8 mouse cellular contexts compared by ENCODE assay signal in the genomic region with DNA sequence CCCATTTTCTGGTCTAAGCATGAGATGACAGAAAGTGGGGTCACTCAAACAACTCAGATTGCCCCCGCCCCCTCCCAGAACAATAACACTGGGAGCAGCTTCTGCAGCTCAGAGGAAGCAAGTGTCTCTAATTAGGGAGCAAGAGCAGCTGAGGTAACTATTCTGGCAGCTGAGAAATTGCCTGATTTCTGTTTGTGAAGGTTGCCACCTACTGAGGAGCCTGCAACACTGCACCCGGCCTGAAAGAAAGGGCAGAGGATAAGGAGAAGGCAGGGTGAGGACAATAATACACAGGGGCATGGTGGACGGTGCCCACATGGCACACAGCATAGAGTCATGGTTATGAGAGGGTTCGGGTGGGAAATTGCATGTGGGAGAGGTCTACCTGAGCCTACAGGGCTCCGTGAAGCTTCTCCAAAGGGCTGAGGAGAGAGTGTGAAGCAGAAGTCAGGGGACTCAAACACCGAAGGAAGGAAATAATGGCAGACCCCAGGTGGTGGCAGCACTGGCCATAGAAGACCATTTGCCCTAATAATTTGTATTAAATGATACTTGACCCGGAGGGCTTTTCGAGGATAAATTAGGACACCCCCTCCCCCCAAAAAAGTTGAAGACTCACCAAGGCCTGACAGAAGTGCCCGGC.
A peak's percentile ranks its signal among the peaks of the same experiment; 100 is the strongest.
DNase-seq lines count a peak whose midpoint lies in the region; ATAC-seq and TF ChIP-seq lines count a peak whose summit lies in the region.

No protein-coding gene starts in this region.

- H3K4me3 ChIP-seq in thymus, adult 2 months (ENCODE audit: control insufficient read depth, insufficient read depth, low read length) = no peak overlapping the region
- H3K4me3 ChIP-seq in intestine, embryonic 16.5 days (ENCODE audit: low read length) = no peak overlapping the region
- H3K4me3 ChIP-seq in midbrain, embryonic 12.5 days = no peak overlapping the region
- no peak overlapping the region for H3K4me3 ChIP-seq in stomach, embryonic 16.5 days (replicated peaks; ENCODE audit: low read length)

- no peak overlapping the region for H3K9ac ChIP-seq in intestine, embryonic 16.5 days (ENCODE audit: low read depth, low read length)
- no peak overlapping the region for H3K9ac ChIP-seq in midbrain, embryonic 12.5 days (replicated peaks)
- no peak overlapping the region for H3K9ac ChIP-seq in stomach, embryonic 16.5 days (ENCODE audit: low read length)

- 51% methylated on average over 9 of the region's 9 CpGs for WGBS in thymus, adult 2 months
- WGBS in intestine, embryonic 16.5 days = 39% methylated on average over 9 of the region's 9 CpGs
- WGBS in midbrain, embryonic 12.5 days = 43% methylated on average over 9 of the region's 9 CpGs
- WGBS in stomach, embryonic 16.5 days = 33% methylated on average over 9 of the region's 9 CpGs

- H3K27ac ChIP-seq in thymus, adult 2 months (ENCODE audit: control insufficient read depth, insufficient read depth, low read length) = no peak overlapping the region
- H3K27ac ChIP-seq in intestine, embryonic 16.5 days (ENCODE audit: low read length) = no peak overlapping the region
- no peak overlapping the region for H3K27ac ChIP-seq in midbrain, embryonic 12.5 days (replicated peaks)
- no peak overlapping the region for H3K27ac ChIP-seq in stomach, embryonic 16.5 days (ENCODE audit: low read length)

- ATAC-seq in intestine, embryonic 16.5 days = peak; percentile 53
- peak; percentile 88 for ATAC-seq in midbrain, embryonic 12.5 days (ENCODE audit: low FRiP score, low read depth)
- ATAC-seq in stomach, embryonic 16.5 days (ENCODE audit: insufficient read depth, low FRiP score) = peak; percentile 64

- DNase-seq in thymus, postnatal 25 days = peak; percentile 2
- no peak for DNase-seq in thymus, adult 2 months
- DNase-seq in embryo, embryonic 11 days = peak; percentile 83
- DNase-seq in gastrocnemius, postnatal 25 days = peak; percentile 24
- DNase-seq in left cerebral cortex, adult 9 months (ENCODE audit: low spot score in 2 of 2) = peak; percentile 39 to 81

- no peaks in the 10 kb centered on the region for H3K27me3 ChIP-seq in thymus, adult 2 months (ENCODE audit: control insufficient read depth, insufficient read depth, low read length)
- no peaks in the 10 kb centered on the region for H3K27me3 ChIP-seq in intestine, embryonic 16.5 days (replicated peaks; ENCODE audit: control insufficient read depth, insufficient read depth, low read length)
- no peaks in the 10 kb centered on the region for H3K27me3 ChIP-seq in midbrain, embryonic 12.5 days
- H3K27me3 ChIP-seq in stomach, embryonic 16.5 days (ENCODE audit: control insufficient read depth, insufficient read depth, low read length) = no peaks in the 10 kb centered on the region

- no peaks in the 10 kb centered on the region for H3K4me1 ChIP-seq in thymus, adult 2 months (replicated peaks; ENCODE audit: control insufficient read depth, insufficient read depth, low read length)
- H3K4me1 ChIP-seq in intestine, embryonic 16.5 days (ENCODE audit: control insufficient read depth, insufficient read depth, low read length) = no peaks in the 10 kb centered on the region
- peaks cover 3% of the 10 kb centered on the region; the same call in 1 of the 2 replicates for H3K4me1 ChIP-seq in midbrain, embryonic 12.5 days
- peaks cover 5% of the 10 kb centered on the region; the same call in 1 of the 2 replicates for H3K4me1 ChIP-seq in stomach, embryonic 16.5 days (ENCODE audit: control insufficient read depth, insufficient read depth, low read length)

- H3K36me3 ChIP-seq in thymus, adult 2 months (ENCODE audit: control insufficient read depth, insufficient read depth, low read length) = no peaks in the 10 kb centered on the region
- no peaks in the 10 kb centered on the region for H3K36me3 ChIP-seq in intestine, embryonic 16.5 days (ENCODE audit: control insufficient read depth, insufficient read depth, low read length)
- H3K36me3 ChIP-seq in midbrain, embryonic 12.5 days = no peaks in the 10 kb centered on the region
- no peaks in the 10 kb centered on the region for H3K36me3 ChIP-seq in stomach, embryonic 16.5 days (ENCODE audit: control insufficient read depth, insufficient read depth, low read length)

- no peak for TF ChIP-seq CTCF in thymus, adult 2 months (IDR thresholded peaks at IDR 0.05; ENCODE audit: borderline replicate concordance, control insufficient read depth, extremely low read depth, insufficient read depth, low read length, poor library complexity)

- H3K9me3 ChIP-seq in intestine, embryonic 16.5 days (ENCODE audit: control insufficient read depth, low read length) = no peaks in the 10 kb centered on the region
- H3K9me3 ChIP-seq in midbrain, embryonic 12.5 days = no peaks in the 10 kb centered on the region
- H3K9me3 ChIP-seq in stomach, embryonic 16.5 days (replicated peaks; ENCODE audit: control insufficient read depth, low read length) = no peaks in the 10 kb centered on the region

- H3K4me2 ChIP-seq in intestine, embryonic 16.5 days (ENCODE audit: low read depth, low read length) = no peak overlapping the region
- H3K4me2 ChIP-seq in midbrain, embryonic 12.5 days (replicated peaks) = no peak overlapping the region
- H3K4me2 ChIP-seq in stomach, embryonic 16.5 days (ENCODE audit: low read depth, low read length) = no peak overlapping the region

- TF ChIP-seq POLR2A in thymus, adult 2 months (IDR thresholded peaks at IDR 0.05; ENCODE audit: control insufficient read depth, extremely low read depth, insufficient read depth, low read length, poor library complexity) = no peak
